Mouse (Mus musculus): Measurements from ENCODE around the gene P2ry2.

Gene P2ry2

DNA sequence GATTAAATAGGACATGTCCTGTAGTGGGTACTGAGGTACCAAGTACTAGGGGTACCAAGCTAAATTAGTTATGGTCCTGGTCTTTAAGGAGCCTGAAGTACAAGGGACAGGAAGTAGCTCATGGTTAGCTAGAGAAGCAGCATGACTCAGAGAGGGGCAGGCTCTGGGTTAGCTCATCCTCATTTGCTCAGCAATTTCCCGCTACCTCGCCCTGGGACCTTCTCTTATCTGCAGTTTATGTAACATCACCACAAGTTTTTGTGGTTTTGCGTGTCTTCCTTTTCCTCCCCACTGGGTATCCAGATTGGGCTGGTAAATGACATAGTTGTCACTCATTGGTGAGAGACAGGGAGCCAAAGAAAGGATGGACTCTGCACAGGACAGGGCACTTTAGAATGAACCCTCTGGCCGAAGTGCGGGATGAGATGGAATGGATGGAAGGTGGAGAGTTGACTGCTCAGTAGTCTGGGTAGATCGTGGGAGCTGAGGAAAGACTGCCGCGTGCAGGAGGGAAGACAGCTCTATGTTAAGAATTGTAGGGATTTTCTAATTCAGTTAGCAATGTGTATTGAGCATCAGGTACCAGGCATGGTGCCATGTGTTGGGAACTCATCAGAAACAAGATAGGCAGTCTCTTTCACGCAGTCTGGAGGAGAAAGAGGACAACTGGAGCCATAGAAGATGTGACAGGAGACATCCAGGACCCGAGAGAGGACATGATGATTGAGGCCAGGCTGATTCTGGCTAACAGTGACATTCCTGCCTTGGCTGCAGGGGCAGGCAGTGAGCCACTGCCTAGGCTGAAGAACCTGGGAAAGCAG lies 15.2 kb upstream of the P2ry2 start:
- DNase-seq (ENCODE audit: low read depth): peak; percentile 70

DNA sequence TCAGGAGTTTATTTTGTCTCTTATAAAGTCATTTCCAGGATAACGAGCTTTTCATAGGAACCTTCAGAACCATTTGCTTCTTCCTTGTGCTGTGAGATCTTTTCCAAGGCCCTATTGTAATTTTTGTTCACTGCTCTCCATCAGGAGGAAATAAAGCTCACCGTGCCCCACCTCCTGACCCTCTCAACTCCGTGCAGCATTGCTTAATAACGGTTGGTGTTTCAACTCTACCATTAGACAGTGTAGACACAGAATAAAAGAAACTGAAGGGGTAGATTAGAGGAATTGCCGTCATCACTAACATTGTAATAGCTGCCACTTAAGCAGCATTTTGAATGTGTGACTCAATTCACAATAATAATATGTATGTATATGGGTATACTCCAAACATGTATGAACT lies 14.2 kb upstream of the P2ry2 start:
- no peak for DNase-seq (ENCODE audit: low read depth)

DNA sequence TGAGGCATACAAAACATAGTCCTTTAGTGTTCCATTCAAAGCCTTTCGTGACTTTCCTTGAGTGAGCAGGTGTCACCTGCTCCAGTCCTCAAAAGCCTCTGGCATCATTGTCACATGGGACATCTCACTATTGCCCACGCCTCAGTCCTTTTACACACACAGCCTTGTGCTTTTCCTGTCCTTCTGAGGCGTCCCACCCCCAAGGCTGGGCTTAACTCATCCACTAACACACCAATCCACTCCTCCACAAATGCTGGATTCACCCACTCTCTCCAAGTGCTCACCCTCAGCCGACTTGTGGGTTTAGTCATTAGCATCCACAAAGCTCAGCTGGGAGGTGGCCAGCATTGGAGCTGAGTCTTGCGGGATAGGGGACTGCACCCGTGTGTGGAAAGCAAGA lies 4.8 kb upstream of the P2ry2 start:
- no peak for DNase-seq (ENCODE audit: low read depth)

DNA sequence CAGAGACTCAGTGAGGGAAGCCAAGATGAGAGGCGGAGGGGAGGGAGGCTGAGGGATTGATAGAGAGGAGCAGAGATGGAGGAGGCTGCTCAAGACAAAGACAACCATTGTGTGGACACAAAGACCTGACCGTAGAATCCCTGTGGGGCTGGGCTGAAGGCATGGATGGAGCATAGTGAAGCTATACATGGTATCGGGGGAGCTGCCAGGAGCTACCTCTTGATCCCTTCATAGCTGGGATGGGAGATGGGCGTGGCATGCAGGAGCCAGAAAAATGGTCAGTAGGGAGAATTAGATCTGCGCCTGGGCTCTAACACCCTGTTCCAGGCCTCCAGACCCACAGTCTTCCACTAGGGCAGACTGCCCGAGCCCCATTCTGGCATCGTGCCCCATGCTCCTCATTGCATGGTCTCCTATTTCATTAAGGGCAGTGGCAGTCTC lies 4.4 kb upstream of the P2ry2 start:
- DNase-seq (ENCODE audit: low read depth): no peak

DNA sequence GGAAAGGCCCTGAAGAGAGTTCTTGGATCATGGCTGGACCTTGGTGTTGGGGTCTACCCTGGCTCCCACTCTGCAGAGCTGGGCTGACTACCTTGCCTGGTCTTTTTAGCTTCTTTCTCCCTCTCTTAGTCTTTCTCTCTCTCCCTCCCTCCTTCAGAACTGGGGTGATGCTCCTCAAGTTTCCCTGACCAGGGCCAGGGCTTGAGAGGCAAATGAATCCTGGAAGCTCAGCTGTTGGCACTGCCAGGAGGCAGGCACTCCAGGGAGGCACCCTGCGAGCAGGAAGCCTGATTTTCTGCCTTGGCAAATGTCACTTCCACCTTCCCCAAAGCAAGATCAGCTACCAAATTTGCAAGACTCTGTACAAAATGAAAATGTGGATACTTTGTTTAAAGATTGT lies 2.3 kb upstream of the P2ry2 start:
- no peak for DNase-seq (ENCODE audit: low read depth)

DNA sequence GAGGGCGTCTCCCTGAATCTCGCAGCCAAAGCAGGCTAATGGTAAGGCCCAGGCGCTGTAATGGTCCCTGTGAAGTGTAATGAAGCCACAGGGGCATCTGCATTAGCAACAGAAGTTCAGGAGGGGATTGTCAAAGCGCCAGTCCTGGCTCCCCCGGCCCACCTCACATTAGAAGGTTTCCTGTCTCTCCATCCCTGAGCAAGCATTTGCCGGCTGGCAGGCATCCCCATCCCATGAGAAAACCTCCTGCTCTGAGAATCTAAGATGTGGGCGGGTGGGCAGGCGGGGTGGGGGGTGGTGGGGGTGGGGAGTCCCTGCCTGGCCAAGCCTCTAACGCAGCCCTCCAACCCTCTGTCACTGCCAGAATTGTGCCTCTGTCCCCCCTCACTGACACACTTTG lies 1.4 kb upstream of the P2ry2 start:
- no peak for DNase-seq (ENCODE audit: low read depth)

DNA sequence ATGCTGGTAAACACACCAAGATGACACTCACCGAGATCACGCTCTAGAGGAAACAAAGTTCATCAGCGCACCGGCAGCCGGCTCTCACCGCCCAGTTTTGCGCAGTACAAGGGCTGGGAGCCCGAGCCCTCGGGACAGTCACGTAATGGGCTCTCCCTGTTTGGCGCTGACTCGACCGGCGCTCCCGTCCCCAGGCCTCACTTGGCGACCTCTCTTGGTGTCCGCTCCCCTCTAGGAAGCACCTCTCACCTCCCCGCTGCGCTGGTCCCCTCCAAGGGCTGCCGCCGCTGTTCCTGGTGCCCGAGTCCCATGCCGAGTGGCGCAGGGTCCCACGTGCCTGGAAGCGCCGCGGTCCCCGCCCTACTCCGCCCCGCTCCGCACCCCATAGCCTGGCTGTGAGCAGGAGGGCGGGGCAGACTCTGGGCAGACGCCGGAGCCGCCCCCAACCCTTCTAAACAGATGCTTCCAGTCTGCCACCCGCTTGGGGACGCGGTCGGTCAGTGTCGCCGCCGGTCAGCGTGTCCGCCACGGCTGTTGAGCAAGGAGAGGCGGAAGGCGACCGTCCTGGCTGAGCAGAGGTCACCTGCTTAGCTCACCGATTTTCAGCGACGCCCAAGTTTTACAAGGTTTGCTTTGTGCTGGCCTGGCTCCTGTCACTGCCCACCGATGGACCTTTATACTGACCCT lies 842 bp downstream of the P2ry2 start:
- peak; percentile 47 for DNase-seq (ENCODE audit: low read depth)

DNA sequence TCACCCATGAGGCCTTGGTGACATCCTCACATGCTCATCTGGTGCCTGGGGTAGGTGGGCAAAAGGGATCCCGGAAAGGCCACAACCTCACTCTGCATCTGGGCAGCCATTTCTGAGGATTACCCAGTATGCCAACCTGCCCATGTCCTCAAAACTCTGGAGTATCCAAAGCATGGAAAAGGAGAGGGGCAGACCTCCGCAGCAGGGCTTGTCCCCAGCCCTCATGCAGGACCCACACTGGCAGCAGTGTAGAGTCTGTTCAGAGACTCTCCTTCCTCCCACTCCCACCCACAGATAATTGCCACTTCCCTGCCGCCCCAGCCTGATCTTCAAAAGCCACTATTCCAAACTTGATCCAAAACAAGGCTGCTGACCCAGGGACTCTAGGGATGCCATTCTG lies 1.9 kb downstream of the P2ry2 start:
- no peak for DNase-seq (ENCODE audit: low read depth)

DNA sequence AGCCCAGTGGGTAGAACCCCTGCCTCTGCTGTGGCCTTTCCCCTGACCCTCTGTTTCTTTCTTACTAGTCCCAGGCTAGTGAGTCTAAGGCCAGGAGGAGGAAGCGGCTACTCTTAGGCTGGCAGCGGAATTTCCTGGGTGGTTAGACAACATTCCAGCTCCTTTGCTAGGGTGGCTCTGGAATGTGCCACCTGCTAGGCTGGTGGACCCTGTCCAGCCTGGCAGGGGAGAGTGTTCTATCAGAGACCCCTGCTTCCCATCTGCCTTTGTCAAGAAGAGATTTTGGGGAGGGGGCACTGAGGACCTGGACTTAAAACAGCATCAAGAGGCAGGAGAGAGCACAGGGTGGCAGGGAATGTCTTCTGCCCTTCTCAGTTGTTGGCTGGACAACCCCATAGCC lies 6.5 kb downstream of the P2ry2 start:
- no peak for DNase-seq (ENCODE audit: low read depth)

DNA sequence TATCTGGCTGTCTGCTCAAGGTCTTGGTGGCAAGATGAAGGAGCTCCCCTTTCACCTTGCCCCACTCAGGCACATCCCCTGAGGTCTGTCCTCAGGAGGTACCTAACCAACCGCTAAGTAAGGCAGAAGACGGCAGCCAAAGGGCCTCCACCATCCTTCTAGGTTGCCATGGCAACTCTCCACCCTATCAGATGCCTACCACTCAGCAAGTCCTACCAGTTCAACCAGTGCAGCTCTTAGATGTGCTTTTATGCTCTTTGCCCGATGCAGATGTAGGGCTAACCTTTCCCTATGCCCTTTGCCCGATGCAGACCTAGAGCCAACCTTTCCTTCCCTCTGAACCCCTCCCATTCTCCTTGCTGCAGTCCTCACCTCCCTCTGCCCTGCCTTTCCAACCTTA lies 7.5 kb downstream of the P2ry2 start:
- no peak for DNase-seq (ENCODE audit: low read depth)

DNA sequence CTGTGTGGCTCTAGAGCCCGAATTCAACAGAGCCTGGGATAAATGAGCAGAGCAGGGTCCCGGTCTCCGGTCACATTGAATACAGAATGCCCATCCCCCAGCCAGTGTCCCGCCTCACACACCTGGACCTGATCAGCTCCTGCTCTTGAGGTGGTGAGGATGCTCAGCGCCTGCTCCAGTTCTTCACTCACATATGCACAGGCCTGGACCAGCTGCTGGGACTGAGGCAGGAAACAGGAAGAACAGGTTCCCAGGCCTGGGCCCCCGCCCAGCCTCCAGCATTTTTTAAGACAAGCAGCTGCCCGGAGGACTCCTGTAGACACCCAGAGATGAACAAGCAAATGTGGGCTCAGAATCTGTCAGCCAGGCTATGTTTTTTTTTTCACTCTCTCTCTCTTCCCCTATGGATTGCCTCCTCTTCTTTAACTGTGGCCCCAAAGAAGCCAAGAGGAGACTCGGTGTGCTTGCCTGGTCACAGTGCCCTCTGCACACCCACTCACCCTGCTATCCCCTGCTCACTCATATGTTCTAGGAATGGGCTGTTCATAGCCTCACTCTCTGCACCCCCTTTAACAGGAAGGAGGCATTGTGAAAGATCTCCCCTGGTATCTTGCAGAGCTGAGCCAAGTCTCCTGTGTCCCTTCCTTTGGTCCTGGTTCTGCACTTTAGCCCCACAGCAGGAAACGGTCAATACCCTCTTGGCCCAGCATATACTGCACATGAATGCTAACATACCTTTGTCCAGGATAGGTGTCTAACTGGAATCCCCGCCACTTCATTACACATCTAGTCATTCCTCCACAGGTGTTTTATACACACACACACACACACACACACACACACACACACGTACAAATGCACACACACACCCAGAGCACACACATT lies 9.0 kb downstream of the P2ry2 start:
- DNase-seq (ENCODE audit: low read depth): no peak

DNA sequence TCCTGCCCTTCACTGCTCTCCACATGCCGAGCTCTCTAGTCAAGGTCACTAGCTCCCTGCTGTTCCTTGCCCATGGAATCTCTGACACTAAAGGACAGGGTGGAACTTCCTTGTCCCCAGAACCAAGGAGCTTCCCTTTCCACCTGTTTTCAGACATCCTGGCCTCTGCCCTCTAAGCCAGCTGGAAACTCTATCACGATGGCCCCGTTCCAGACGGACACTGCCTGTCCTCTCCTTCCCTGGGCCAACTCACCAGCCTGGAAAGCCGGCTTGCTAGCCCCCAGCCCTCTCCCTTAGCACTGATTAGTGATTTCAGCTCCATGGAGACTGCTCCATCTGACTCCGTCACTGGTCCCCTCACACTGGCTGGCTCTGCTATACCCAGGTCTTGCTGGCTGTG lies 10.4 kb downstream of the P2ry2 start:
- DNase-seq (ENCODE audit: low read depth): no peak

DNA sequence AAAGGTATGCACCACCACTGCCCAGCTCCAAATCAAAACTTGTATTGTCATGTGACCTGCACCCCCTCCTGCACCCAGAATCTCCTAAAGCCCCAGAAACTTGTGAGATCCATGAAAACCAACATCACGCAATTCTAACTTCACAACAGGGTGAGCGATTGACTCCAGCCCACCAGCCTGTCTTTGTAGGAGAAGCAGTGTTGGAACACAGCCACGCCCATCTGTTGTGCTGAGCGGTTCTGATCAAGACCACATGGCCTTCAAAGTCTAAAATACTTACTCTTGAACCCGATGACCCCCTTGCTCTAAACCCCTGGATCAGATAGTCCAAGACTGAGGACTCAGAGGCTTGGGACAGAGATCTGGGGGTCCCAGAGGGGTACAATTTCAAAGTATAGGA lies 13.0 kb downstream of the P2ry2 start:
- DNase-seq (ENCODE audit: low read depth): no peak

DNA sequence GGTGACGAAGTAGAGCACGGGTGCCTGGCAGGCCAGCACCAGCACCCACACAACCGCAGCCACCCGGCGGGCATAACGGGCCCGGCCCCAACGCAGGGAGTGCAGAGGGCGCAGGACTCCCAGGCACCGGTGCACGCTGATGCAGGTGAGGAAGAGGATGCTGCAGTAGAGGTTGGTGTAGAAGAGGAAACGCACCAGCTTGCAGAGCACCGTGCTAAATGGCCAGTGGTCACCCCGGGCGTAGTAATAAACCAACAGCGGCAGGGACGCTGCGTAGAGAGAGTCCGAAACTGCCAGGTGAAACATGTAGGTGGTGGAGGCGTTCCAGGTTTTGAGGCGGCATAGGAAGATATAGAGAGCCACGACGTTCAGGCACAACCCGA lies 14.1 kb downstream of the P2ry2 start:
- no peak for DNase-seq (ENCODE audit: low read depth)

DNA sequence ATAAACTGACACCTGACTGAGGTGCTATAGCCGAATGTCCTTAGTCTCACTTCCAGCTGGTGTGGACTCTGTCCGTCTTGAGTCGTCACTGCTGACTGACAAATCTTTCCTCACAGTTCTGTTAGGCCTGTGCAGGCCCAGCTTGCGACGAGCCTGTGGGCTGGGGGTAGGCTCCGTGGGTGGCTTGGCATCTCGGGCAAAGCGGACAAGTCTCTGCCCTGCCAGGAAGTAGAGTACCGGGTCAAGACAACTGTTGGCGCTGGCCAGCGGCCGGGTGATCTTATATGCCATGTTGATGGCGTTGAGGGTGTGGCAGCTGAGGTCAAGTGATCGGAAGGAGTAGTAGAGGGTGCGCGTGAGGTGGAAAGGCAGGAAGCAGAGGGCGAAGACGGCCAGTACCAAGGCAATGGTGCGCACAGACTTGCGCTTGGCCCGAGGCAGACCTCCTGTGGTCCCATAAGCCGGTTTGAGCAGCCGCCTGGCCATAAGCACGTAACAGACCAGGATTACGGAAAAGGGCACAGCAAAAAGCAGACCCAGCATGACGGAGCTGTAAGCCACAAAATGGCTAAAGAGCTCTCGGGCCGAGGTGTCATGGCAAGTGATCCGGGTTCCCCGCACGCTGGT lies 14.6 kb downstream of the P2ry2 start:
- DNase-seq (ENCODE audit: low read depth): no peak

DNA sequence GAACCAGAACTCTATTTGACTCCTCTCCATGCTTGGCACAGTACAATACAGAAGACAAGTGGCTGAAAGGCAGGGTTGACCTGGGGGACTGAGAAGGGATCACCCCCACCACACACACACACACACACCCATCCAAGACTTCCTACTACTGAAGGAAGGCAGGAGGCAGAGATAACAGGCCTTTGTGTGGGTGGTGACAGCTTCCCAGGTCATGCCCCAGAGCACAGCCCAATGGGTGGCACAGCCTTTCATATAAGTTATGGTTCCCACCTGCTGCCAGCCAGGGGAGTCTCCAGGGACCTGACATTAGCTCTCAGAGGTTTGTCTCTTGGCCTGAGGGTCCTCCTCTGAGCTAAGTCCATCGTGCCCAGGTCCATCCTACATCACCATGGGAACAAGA lies 15.5 kb downstream of the P2ry2 start:
- DNase-seq (ENCODE audit: low read depth): no peak

DNA sequence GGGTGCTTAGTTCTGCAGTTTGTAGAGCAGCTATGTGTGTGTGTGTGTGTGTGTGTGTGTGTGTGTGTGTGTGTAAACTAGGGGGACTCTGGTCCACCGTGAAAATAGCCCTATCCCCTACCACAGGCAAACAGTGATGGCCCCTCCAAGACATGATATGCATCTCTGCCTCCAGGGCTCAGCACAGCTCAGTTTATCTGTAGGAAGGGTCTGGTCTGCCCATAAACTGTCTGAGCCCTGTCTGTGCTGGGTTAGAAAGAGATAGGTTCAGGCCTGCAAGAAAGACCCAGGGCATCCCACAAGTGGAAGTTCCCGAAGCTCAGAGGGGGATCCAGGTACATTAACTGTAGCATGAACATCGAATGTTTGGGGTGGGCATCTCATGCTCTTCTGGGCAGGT lies 16.7 kb downstream of the P2ry2 start:
- DNase-seq (ENCODE audit: low read depth): no peak

DNA sequence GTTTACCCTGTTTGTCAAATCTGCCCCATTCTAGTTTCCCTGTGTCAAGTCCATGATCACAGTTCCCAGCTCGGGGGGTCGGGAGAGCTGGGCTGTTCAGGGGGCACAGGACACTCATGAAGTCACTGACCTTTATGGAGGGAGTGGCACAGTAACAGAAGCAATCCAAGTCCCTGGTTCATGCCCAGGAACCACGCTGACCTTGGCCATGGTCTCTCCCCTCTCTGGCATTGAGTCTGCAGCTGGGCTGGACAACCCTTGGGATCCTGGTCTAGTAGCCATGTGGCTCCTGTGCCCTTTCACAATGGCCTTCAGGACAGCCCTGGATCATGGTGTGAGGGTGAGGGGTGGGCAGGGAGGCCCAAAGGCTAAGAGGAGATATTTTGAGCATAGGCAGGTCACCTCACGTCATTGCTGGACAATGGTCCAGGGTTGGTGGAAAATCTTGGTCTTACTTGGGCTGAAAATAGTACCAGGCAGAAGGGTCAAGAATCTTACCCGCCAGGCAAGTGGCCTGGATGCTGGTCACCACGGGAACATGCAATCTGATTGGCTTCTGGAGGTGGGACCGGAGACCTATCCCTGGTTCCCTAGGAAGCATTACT lies 17.3 kb downstream of the P2ry2 start:
- DNase-seq (ENCODE audit: low read depth): no peak

DNA sequence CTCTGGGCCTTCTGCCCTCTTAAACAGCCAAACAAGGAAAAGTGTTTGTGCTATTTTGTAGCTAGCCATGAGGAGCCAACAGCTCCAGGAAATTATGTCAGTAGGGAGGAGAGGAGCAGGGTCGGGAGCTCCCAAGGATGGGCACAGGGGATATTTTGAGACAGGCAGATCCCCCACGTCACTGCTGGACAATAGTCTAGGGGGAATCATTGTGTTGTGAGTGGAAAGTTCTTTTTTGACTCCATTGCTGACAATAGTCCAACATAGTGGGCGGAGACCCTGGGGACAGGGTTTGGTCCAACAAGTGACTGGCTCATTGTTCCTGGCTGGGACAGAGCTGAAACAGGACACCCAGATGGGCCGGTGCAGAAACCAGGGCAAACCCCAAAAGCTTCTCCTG lies 19.5 kb downstream of the P2ry2 start:
- DNase-seq (ENCODE audit: low read depth): no peak

DNA sequence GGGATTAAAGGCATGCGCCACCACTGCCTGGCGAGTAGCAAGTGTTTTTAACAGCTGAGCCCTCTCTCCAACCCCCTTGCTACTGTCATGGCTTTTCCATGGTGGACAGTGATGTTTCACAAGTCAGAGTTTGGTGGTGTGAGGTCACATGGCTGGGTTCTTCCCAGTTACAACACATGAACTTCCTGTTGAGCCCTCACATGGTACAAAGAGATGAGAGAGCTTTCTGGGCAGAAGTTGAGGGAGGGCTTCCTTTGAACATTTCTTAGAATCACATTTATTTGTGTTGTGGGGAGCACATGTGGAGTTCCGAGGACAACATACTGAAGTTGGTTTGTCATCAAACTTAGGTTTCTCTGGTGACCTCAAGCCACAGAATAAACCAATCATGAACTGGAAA lies 20.7 kb downstream of the P2ry2 start:
- no peak for DNase-seq (ENCODE audit: low read depth)

DNA sequence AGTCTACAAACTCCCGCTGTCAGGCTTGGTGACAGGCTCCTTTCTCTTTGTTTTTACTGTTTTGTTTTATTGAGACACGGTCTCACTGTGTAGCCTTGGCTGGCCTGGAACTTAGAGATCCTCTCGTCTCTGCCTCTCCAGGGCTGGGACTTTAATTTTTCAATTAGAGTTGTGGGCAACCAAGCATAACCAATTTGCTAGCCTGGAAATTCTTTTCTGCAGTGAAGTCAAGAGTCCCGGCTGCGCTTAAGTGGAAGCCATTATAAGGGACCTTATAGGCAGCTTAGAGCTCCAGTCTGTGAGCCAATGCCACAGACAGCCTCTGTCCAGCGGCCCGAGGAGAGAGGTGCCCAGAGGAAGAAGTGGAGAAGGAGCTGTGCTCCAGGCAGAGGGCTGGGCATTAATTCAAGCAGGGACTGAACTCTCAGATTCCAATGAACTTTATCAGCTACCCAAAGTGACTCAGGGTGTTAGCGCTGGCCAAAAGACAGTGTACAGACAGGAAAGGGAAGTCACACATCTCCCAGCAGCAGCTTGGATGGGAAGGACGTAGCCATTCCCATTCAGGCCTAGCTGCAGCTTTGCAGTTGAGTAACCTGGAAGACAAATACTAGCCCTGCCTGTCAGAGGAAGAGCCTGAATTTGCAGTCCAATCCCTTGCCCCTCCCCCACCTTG lies 21.9 kb downstream of the P2ry2 start:
- no peak for DNase-seq (ENCODE audit: low read depth)

Data from c-Kit-positive CD71-negative TER-119-negative erythroid progenitor cells, embryonic 14.5 days (primary cell).